Mouse (Mus musculus): ENCODE measurements at regions not wholly inside any gene's neighbourhood (a gene's known extent, or its start where the extent isn't known, plus 50 kb on each side); places are given as distances from the start of the nearest gene placed in this dataset.

GRCm38 (mm10) chr12:39048441-39048840, 269.3 kb downstream of the Etv1 start:
- no peak for TF ChIP-seq POLR2A (IDR thresholded peaks at IDR 0.05; ENCODE audit: borderline replicate concordance, extremely low read depth, low read depth, low read length)
- Histone ChIP-seq H3K4me3 (replicated peaks; ENCODE audit: extremely low read depth, low read depth, low read length) (no peak overlapping the region), H3K4me1 (ENCODE audit: control insufficient read depth, insufficient read depth, low read length) (no peaks in the 10 kb centered on the region)
- DNase-seq = no peak
- WGBS = 63% methylated on average over 6 of the region's 6 CpGs

- Histone ChIP-seq H3K4me1 (ENCODE audit: control insufficient read depth, insufficient read depth, low read length) (no peaks in the 10 kb centered on the region), H3K4me3 (replicated peaks; ENCODE audit: extremely low read depth, low read depth, low read length) (no peak overlapping the region)
- TF ChIP-seq CTCF (IDR thresholded peaks at IDR 0.05; ENCODE audit: insufficient read depth, low read length) = no peak
- TF ChIP-seq POLR2A (IDR thresholded peaks at IDR 0.05; ENCODE audit: borderline replicate concordance, extremely low read depth, low read depth, low read length) = no peak
- WGBS = 69% methylated on average over 1 of the region's 1 CpGs
- no peak for DNase-seq
Measured at GRCm38 (mm10) chr12:39048958-39049357, 269.8 kb downstream of the Etv1 start.

- no peak for DNase-seq
- Histone ChIP-seq H3K4me3 (replicated peaks; ENCODE audit: extremely low read depth, low read depth, low read length) (no peak overlapping the region), H3K4me1 (ENCODE audit: control insufficient read depth, insufficient read depth, low read length) (no peaks in the 10 kb centered on the region)
- no peak for TF ChIP-seq CTCF (IDR thresholded peaks at IDR 0.05; ENCODE audit: insufficient read depth, low read length)
- no peak for TF ChIP-seq POLR2A (IDR thresholded peaks at IDR 0.05; ENCODE audit: borderline replicate concordance, extremely low read depth, low read depth, low read length)
- 72% methylated on average over 4 of the region's 4 CpGs for WGBS
Measured at GRCm38 (mm10) chr12:39070331-39071045, 291.3 kb downstream of the Etv1 start.

GRCm38 (mm10) chr12:39073289-39074022, 294.3 kb downstream of the Etv1 start:
- 87% methylated on average over 15 of the region's 15 CpGs for WGBS
- H3K4me1 ChIP-seq (ENCODE audit: control insufficient read depth, insufficient read depth, low read length) = no peaks in the 10 kb centered on the region

GRCm38 (mm10) chr12:39086285-39086684, 307.1 kb downstream of the Etv1 start:
- DNase-seq = no peak
- TF ChIP-seq POLR2A (IDR thresholded peaks at IDR 0.05; ENCODE audit: borderline replicate concordance, extremely low read depth, low read depth, low read length) (no peak), CTCF (IDR thresholded peaks at IDR 0.05; ENCODE audit: insufficient read depth, low read length) (no peak)
- 88% methylated on average over 4 of the region's 4 CpGs for WGBS
- no peaks in the 10 kb centered on the region for H3K4me1 ChIP-seq (ENCODE audit: control insufficient read depth, insufficient read depth, low read length)
- no peak overlapping the region for H3K4me3 ChIP-seq (replicated peaks; ENCODE audit: extremely low read depth, low read depth, low read length)

More at GRCm38 (mm10) chr12:39073289-39074022, 294.3 kb downstream of the Etv1 start:
- TF ChIP-seq CTCF (IDR thresholded peaks at IDR 0.05; ENCODE audit: insufficient read depth, low read length) (no peak), POLR2A (IDR thresholded peaks at IDR 0.05; ENCODE audit: borderline replicate concordance, extremely low read depth, low read depth, low read length) (no peak)
- no peak for DNase-seq
- H3K4me3 ChIP-seq (replicated peaks; ENCODE audit: extremely low read depth, low read depth, low read length) = no peak overlapping the region

- 35% methylated on average over 5 of the region's 5 CpGs for WGBS
- no peaks in the 10 kb centered on the region for H3K4me1 ChIP-seq (ENCODE audit: control insufficient read depth, insufficient read depth, low read length)
- no peak for TF ChIP-seq POLR2A (IDR thresholded peaks at IDR 0.05; ENCODE audit: borderline replicate concordance, extremely low read depth, low read depth, low read length)
- no peak for TF ChIP-seq CTCF (IDR thresholded peaks at IDR 0.05; ENCODE audit: insufficient read depth, low read length)
- no peak for DNase-seq
- no peak overlapping the region for H3K4me3 ChIP-seq (replicated peaks; ENCODE audit: extremely low read depth, low read depth, low read length)
Measured at GRCm38 (mm10) chr12:39094638-39095230, 315.6 kb downstream of the Etv1 start.

GRCm38 (mm10) chr12:39123391-39124095, 344.4 kb downstream of the Etv1 start:
- TF ChIP-seq CTCF (IDR thresholded peaks at IDR 0.05; ENCODE audit: insufficient read depth, low read length) (no peak), POLR2A (IDR thresholded peaks at IDR 0.05; ENCODE audit: borderline replicate concordance, extremely low read depth, low read depth, low read length) (no peak)
- DNase-seq = no peak
- Histone ChIP-seq H3K4me3 (replicated peaks; ENCODE audit: extremely low read depth, low read depth, low read length) (no peak overlapping the region), H3K4me1 (ENCODE audit: control insufficient read depth, insufficient read depth, low read length) (no peaks in the 10 kb centered on the region)
- 66% methylated on average over 3 of the region's 3 CpGs for WGBS

GRCm38 (mm10) chr12:39154689-39155088, 375.5 kb downstream of the Etv1 start:
- no peak overlapping the region for H3K4me3 ChIP-seq (replicated peaks; ENCODE audit: extremely low read depth, low read depth, low read length)
- 66% methylated on average over 6 of the region's 6 CpGs for WGBS
- no peak for DNase-seq
- H3K4me1 ChIP-seq (ENCODE audit: control insufficient read depth, insufficient read depth, low read length) = no peaks in the 10 kb centered on the region
- TF ChIP-seq POLR2A (IDR thresholded peaks at IDR 0.05; ENCODE audit: borderline replicate concordance, extremely low read depth, low read depth, low read length) (no peak), CTCF (IDR thresholded peaks at IDR 0.05; ENCODE audit: insufficient read depth, low read length) (no peak)

- H3K4me1 ChIP-seq (ENCODE audit: control insufficient read depth, insufficient read depth, low read length) = no peaks in the 10 kb centered on the region
- 67% methylated on average over 4 of the region's 4 CpGs for WGBS
- TF ChIP-seq CTCF (IDR thresholded peaks at IDR 0.05; ENCODE audit: insufficient read depth, low read length) (no peak), POLR2A (IDR thresholded peaks at IDR 0.05; ENCODE audit: borderline replicate concordance, extremely low read depth, low read depth, low read length) (no peak)
- no peak for DNase-seq
- no peak overlapping the region for H3K4me3 ChIP-seq (replicated peaks; ENCODE audit: extremely low read depth, low read depth, low read length)
Measured at GRCm38 (mm10) chr12:39176958-39177357, 397.8 kb downstream of the Etv1 start.
